Comparison of ENCODE assay signal across 9 mouse cellular contexts in genomic region chr11:103051249-103051691, GRCm38 (mm10). TPM values are rescaled to one million over a fixed set of nuclear protein-coding genes. Genes with fewer than 3 reads are reported as not detected.
DNase-seq lines count a peak whose midpoint lies in the region; ATAC-seq and TF ChIP-seq lines count a peak whose summit lies in the region.
"Had no signal": no experiment of that assay in that cellular context is flagged by ENCODE, and none has a peak within 500 bp of the region (broad histone marks: within the 10 kb centered on the region; RNA-seq: fewer than 3 reads in every experiment).

No protein-coding gene starts in this region.

- CTCF ChIA-PET in Patski (lab: Charles Lee), result interaction anchor here (1.1 to 1.4 kb wide), 3 partner anchors 26 to 151 kb away, joined by 3 to 4 read pairs (median 3); partner anchors contain the start of gene Gfap

- no peak for TF ChIP-seq CTCF in cerebellum, adult 2 months (IDR thresholded peaks at IDR 0.05; ENCODE audit: borderline replicate concordance, insufficient read depth, low read depth, low read length)
- TF ChIP-seq CTCF in Patski (IDR thresholded peaks at IDR 0.05), result no peak
- TF ChIP-seq CTCF in olfactory bulb, adult 2 months (IDR thresholded peaks at IDR 0.05; ENCODE audit: insufficient read depth, low read depth, low read length), result no peak

- 63% methylated on average over 8 of the region's 8 CpGs for WGBS in cerebellum, adult 2 months
- WGBS in intestine, embryonic 14.5 days, result 35% methylated on average over 8 of the region's 8 CpGs
- WGBS in olfactory bulb, adult 2 months, result 27% methylated on average over 8 of the region's 8 CpGs
- WGBS in midbrain, embryonic 16.5 days, result 89% methylated on average over 8 of the region's 8 CpGs

- no peak overlapping the region for H3K9ac ChIP-seq in intestine, embryonic 14.5 days (ENCODE audit: low read length)
- H3K9ac ChIP-seq in midbrain, embryonic 16.5 days (ENCODE audit: low read depth, low read length), result no peak overlapping the region
- H3K9ac ChIP-seq: liver, embryonic 14.5 days had no signal

- in situ Hi-C loops in Patski (cut with MboI; ENCODE audit: low pct_unique_long_range_greater_than_20kb), result loop anchor here (5.0 kb wide), 1 partner anchor 154 kb away; no protein-coding TSS in a partner anchor

- peak; percentile 47 to 56 for DNase-seq in cerebellum, adult 2 months
- DNase-seq in cerebellum, postnatal 14 days, result no peak
- DNase-seq in Patski (ENCODE audit: low read depth, low spot score), result peak; percentile 97
- DNase-seq in frontal cortex, postnatal 36 days (ENCODE audit: low spot score in 2 of 2), result peak; percentile 54 to 57
- DNase-seq in intestine, embryonic 14.5 days (ENCODE audit: low spot score), result no peak
- DNase-seq in thymus, postnatal 36 days, result no peak

- POLR2A ChIA-PET in Patski (lab: Charles Lee), result interaction anchor here (0.7 kb wide), 1 partner anchor 23 kb away, joined by 3 read pairs; the partner anchor contains the start of genes Dcakd and Nmt1

- peak; percentile 98 for ATAC-seq in Patski
- ATAC-seq in intestine, embryonic 14.5 days (replicated peaks; ENCODE audit: low FRiP score, low TSS enrichment, low read depth), result no peak
- ATAC-seq in midbrain, embryonic 16.5 days, result no peak

- no peak overlapping the region for H3K27ac ChIP-seq in cerebellum, adult 2 months (ENCODE audit: insufficient read depth, low read length)
- H3K27ac ChIP-seq in intestine, embryonic 14.5 days (ENCODE audit: low read depth), result 0 out of 2 replicates have a peak overlapping the region, but pooled peaks have one; percentile 22
- H3K27ac ChIP-seq in olfactory bulb, adult 2 months (ENCODE audit: insufficient read depth, low read depth, low read length), result peak overlapping the region; percentile 89
- no peak overlapping the region for H3K27ac ChIP-seq in midbrain, embryonic 16.5 days (ENCODE audit: low read length)
- H3K27ac ChIP-seq: liver, embryonic 14.5 days had no signal

- TF ChIP-seq POLR2A in cerebellum, adult 2 months (IDR thresholded peaks at IDR 0.05; ENCODE audit: borderline replicate concordance, insufficient read depth, low read length), result no peak
- TF ChIP-seq POLR2A in olfactory bulb, adult 2 months (IDR thresholded peaks at IDR 0.05; ENCODE audit: insufficient read depth, low read depth, low read length), result no peak

- H3K36me3 ChIP-seq in intestine, embryonic 14.5 days (ENCODE audit: control insufficient read depth, insufficient read depth, low read length), result peaks cover 71% of the 10 kb centered on the region
- H3K36me3 ChIP-seq in midbrain, embryonic 16.5 days (ENCODE audit: control insufficient read depth, insufficient read depth, low read length), result peaks cover 5% of the 10 kb centered on the region; the same call in 1 of the 2 replicates

- H3K9me3 ChIP-seq in intestine, embryonic 14.5 days (ENCODE audit: control insufficient read depth, low read length), result no peaks in the 10 kb centered on the region
- no peaks in the 10 kb centered on the region for H3K9me3 ChIP-seq in midbrain, embryonic 16.5 days (replicated peaks; ENCODE audit: control insufficient read depth, low read length, poor library complexity, severe bottlenecking)

- no peaks in the 10 kb centered on the region for H3K27me3 ChIP-seq in cerebellum, adult 2 months (ENCODE audit: control insufficient read depth, insufficient read depth, low read length)
- H3K27me3 ChIP-seq in Patski, result no peaks in the 10 kb centered on the region
- no peaks in the 10 kb centered on the region for H3K27me3 ChIP-seq in intestine, embryonic 14.5 days (replicated peaks; ENCODE audit: control insufficient read depth, insufficient read depth, low read length)
- no peaks in the 10 kb centered on the region for H3K27me3 ChIP-seq in midbrain, embryonic 16.5 days (ENCODE audit: control insufficient read depth, insufficient read depth, low read depth, low read length)

- H3K4me2 ChIP-seq in intestine, embryonic 14.5 days (ENCODE audit: low read length), result no peak overlapping the region
- no peak overlapping the region for H3K4me2 ChIP-seq in midbrain, embryonic 16.5 days (ENCODE audit: low read length)

- H3K4me1 ChIP-seq in cerebellum, adult 2 months (ENCODE audit: control insufficient read depth, insufficient read depth, low read length), result peaks cover 5% of the 10 kb centered on the region; the same call in 1 of the 2 replicates
- no peaks in the 10 kb centered on the region for H3K4me1 ChIP-seq in intestine, embryonic 14.5 days (replicated peaks; ENCODE audit: control insufficient read depth, insufficient read depth, low read length)
- H3K4me1 ChIP-seq in olfactory bulb, adult 2 months (ENCODE audit: control insufficient read depth, insufficient read depth, low read length), result peaks cover 22% of the 10 kb centered on the region
- H3K4me1 ChIP-seq in midbrain, embryonic 16.5 days (ENCODE audit: control insufficient read depth, insufficient read depth, low read length), result no peaks in the 10 kb centered on the region

- no peak overlapping the region for H3K4me3 ChIP-seq in cerebellum, adult 2 months (replicated peaks; ENCODE audit: insufficient read depth, low read depth, low read length)
- H3K4me3 ChIP-seq in intestine, embryonic 14.5 days (ENCODE audit: low read depth, low read length), result no peak overlapping the region
- H3K4me3 ChIP-seq in olfactory bulb, adult 2 months (ENCODE audit: insufficient read depth, low read depth, low read length), result no peak overlapping the region
- H3K4me3 ChIP-seq in midbrain, embryonic 16.5 days (ENCODE audit: low read depth, low read length), result no peak overlapping the region

RNA-seq across cellular contexts. Expression of gene Dcakd, which starts 23.1 kb away (rescaled TPM):
- 58.3 and 63.6 TPM in 2 replicates for polyA plus RNA-seq in cerebellum, adult 2 months (2012; rRNA removed)
- polyA plus RNA-seq in Patski (2021), result 60.6 TPM
- 164 and 183 TPM in 2 replicates for polyA plus RNA-seq in intestine, embryonic 14.5 days (2014; fragmentation: Nextera tagmentation; extraction: Ambion mirVana)
- polyA plus RNA-seq in olfactory bulb, adult 2 months (2012; ENCODE audit: insufficient read depth, insufficient read length, low replicate concordance, missing spikeins), result not detected in 2 replicates
- 157 and 174 TPM in 2 replicates for polyA plus RNA-seq in midbrain, embryonic 16.5 days (2015; fragmentation: Nextera tagmentation; extraction: Ambion mirVana)

RNA-seq across cellular contexts. Expression of gene Nmt1, which starts 23.3 kb away (rescaled TPM):
- 58.8 and 63.2 TPM in 2 replicates for polyA plus RNA-seq in cerebellum, adult 2 months (2012; rRNA removed)
- 87.5 TPM for polyA plus RNA-seq in Patski (2021)
- polyA plus RNA-seq in intestine, embryonic 14.5 days (2014; fragmentation: Nextera tagmentation; extraction: Ambion mirVana), result 69.3 and 69.7 TPM in 2 replicates
- polyA plus RNA-seq in olfactory bulb, adult 2 months (2012; ENCODE audit: insufficient read depth, insufficient read length, low replicate concordance, missing spikeins), result 557 TPM in 1 of 2 replicates, not detected in the other
- polyA plus RNA-seq in midbrain, embryonic 16.5 days (2015; fragmentation: Nextera tagmentation; extraction: Ambion mirVana), result 25.5 and 26.8 TPM in 2 replicates

RNA-seq across cellular contexts. Expression of gene Plcd3, which starts 50.2 kb away (rescaled TPM):
- polyA plus RNA-seq in cerebellum, adult 2 months (2012; rRNA removed), result 11.8 and 13.1 TPM in 2 replicates
- 56.1 TPM for polyA plus RNA-seq in Patski (2021)
- 1.9 and 2.1 TPM in 2 replicates for polyA plus RNA-seq in intestine, embryonic 14.5 days (2014; fragmentation: Nextera tagmentation; extraction: Ambion mirVana)
- not detected in 2 replicates for polyA plus RNA-seq in olfactory bulb, adult 2 months (2012; ENCODE audit: insufficient read depth, insufficient read length, low replicate concordance, missing spikeins)
- 2.8 and 3.6 TPM in 2 replicates for polyA plus RNA-seq in midbrain, embryonic 16.5 days (2015; fragmentation: Nextera tagmentation; extraction: Ambion mirVana)

RNA-seq across cellular contexts. Expression of gene Acbd4, which starts 50.2 kb away (rescaled TPM):
- polyA plus RNA-seq in cerebellum, adult 2 months (2012; rRNA removed), result 60.4 and 61.5 TPM in 2 replicates
- 100 TPM for polyA plus RNA-seq in Patski (2021)
- polyA plus RNA-seq in intestine, embryonic 14.5 days (2014; fragmentation: Nextera tagmentation; extraction: Ambion mirVana), result 13.0 and 14.5 TPM in 2 replicates
- not detected in 2 replicates for polyA plus RNA-seq in olfactory bulb, adult 2 months (2012; ENCODE audit: insufficient read depth, insufficient read length, low replicate concordance, missing spikeins)
- polyA plus RNA-seq in midbrain, embryonic 16.5 days (2015; fragmentation: Nextera tagmentation; extraction: Ambion mirVana), result 11.6 and 13.0 TPM in 2 replicates

Comparison
In these comparisons a context has a peak if more than half of its experiments do, and no peak if none do; other contexts are left out.
1. DNase-seq: peak in cerebellum, adult 2 months (2 of 2), Patski (single experiment) and frontal cortex, postnatal 36 days (2 of 2); none in cerebellum, postnatal 14 days (0 of 2), intestine, embryonic 14.5 days (single experiment) and thymus, postnatal 36 days (0 of 2).
2. H3K27ac ChIP-seq: peak in intestine, embryonic 14.5 days (single experiment) and olfactory bulb, adult 2 months (single experiment); none in cerebellum, adult 2 months (single experiment) and midbrain, embryonic 16.5 days (single experiment).